Mouse (Mus musculus): ENCODE data around the gene Fam98c. TPM values are rescaled to one million over a fixed set of nuclear protein-coding genes. Genes with fewer than 3 reads are reported as not detected.

Gene Fam98c
- polyA plus RNA-seq, 1 experiment: 7.7 TPM

DNA sequence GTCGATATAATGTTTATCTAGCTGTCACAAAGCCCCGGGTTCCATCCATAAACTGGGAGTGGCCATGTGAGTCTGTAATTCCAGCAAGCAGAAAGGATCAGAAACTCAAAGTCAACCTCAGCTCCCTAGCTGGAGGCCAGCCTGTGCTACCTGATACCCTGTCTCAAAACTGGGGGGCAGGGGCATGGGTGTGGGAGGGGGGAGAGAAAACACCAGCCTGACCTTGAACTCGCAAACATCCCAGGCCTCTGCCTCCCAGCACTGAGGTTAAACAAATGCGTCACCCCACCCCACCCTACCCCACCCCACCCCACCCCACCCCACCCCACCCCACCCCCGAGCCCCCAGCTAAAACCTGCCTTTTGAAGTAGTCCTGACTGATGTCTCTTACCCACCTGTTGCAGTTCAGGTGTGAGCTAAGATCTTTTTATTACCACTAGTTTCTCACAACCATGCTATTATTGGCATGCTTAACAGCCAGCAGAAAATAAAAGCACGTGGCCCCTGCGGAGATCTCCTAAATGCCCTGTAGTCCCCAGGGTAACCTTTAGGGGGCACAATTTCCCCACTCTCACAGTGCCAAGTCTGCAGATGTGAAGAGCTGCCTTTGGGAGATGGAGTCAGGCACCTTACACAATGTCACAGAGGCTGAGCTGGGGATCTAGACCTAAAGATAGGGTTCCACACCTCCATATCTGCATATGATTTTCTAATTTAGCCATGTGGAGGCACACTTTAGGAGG, 29.7 kb downstream of the Fam98c start:
- Histone ChIP-seq H3K79me3 (ENCODE audit: low read depth) (no peaks in the 10 kb centered on the region), H3K4me3 (ENCODE audit: insufficient read depth, poor library complexity, severe bottlenecking) (no peak overlapping the region), H3K36me3 (ENCODE audit: control insufficient read depth, insufficient read depth) (no peaks in the 10 kb centered on the region), H3K79me2 (ENCODE audit: control insufficient read depth, insufficient read depth) (no peaks in the 10 kb centered on the region), H3K27me3 (ENCODE audit: control insufficient read depth, insufficient read depth, insufficient read length) (no peaks in the 10 kb centered on the region), H3ac (ENCODE audit: control insufficient read depth, insufficient read length, low read depth) (no peak overlapping the region)
- TF ChIP-seq USF1 (IDR thresholded peaks at IDR 0.05; ENCODE audit: low read depth) (peak; percentile 51), CTCF (IDR thresholded peaks at IDR 0.05; ENCODE audit: control insufficient read depth, insufficient read depth, insufficient read length) (peak; percentile 36), FOSL1 (IDR thresholded peaks at IDR 0.05; ENCODE audit: insufficient read depth, low read length, poor library complexity, severe bottlenecking) (no peak)

DNA sequence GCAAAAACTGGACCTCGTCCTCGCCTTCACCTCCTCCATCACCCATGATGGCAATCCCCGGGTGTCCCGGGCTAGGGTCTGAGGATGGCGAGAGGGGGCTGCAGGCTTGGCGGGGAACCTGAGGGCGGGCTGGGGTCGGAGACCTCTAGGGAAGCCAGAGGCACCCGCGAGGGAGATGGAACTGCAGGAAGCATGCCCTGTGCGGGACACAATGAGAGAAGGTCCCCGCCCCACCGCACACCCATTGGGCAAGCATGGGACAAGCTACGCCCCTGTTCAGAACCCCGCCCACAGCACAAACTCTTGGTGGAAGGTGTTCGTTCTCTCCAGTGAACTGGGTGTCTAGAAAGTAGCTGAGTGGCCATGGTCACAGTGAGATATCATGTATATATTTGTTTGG, 31.1 kb downstream of the Fam98c start, which contains the start of gene Ryr1:
Gene Ryr1 (minus strand): TSS at position 210 of the 400 bp plus-strand sequence.
- Histone ChIP-seq H3ac (ENCODE audit: control insufficient read depth, insufficient read length, low read depth) (peak within 1 kb of the TSS; percentile 54), H3K79me3 (ENCODE audit: low read depth) (no peaks in the 10 kb centered on the region), H3K27me3 (ENCODE audit: control insufficient read depth, insufficient read depth, insufficient read length) (no peaks in the 10 kb centered on the region), H3K4me3 (ENCODE audit: insufficient read depth, poor library complexity, severe bottlenecking) (peak within 1 kb of the TSS; percentile 14), H3K79me2 (ENCODE audit: control insufficient read depth, insufficient read depth) (no peaks in the 10 kb centered on the region), H3K36me3 (ENCODE audit: control insufficient read depth, insufficient read depth) (no peaks in the 10 kb centered on the region)
- TF ChIP-seq MYOD1 (IDR thresholded peaks at IDR 0.05; ENCODE audit: control insufficient read depth, insufficient read length, low read depth): no peak
- no peak for TF ChIP-seq USF1 (IDR thresholded peaks at IDR 0.05; ENCODE audit: low read depth)
- no peak for TF ChIP-seq MYOG (IDR thresholded peaks at IDR 0.05; ENCODE audit: control insufficient read depth, extremely low read depth, insufficient read length)
- TF ChIP-seq CTCF (IDR thresholded peaks at IDR 0.05; ENCODE audit: control insufficient read depth, insufficient read depth, insufficient read length): no peak
- TF ChIP-seq FOSL1 (IDR thresholded peaks at IDR 0.05; ENCODE audit: insufficient read depth, low read length, poor library complexity, severe bottlenecking): no peak

DNA sequence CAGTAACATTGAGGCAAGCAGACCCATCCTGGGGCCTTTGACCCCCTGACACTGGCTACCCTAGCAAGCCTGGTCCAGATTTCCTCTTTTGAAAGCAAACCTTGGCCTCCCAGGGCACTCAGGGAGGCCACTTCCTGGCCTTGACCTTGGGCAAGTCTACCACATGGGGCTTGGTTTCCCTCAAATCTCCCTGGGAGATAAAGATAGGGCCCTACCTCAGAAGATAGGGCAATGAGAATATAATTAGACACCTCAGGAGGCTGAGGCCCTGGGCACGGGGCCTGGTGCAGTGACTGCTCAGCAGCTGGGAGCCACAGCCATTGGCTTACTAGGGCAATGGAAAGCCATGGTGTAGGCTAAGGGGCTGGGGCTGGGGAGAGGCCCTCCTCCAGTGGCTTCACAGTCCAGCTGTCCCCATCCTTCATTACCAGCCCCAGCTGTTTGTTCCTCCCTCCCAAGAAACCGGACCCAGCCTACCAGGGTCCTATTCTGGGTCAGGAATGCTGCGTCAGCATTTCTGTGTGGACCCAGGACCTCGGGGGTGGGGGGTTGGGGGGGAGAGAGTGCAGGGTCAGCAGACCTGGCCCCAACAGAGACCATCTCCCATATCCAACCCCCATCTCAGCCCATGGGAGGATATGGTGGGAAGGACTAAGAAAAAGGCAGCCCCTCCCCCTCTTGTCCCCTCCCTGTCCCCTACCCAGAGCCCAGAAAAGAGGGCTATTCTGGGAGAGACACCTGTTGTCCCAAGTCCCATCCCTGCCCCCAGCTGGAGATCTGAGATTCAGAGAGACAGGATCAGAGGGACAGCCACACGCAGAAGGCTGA, 32.3 kb downstream of the Fam98c start:
- Histone ChIP-seq H3K79me3 (ENCODE audit: low read depth) (no peaks in the 10 kb centered on the region), H3ac (ENCODE audit: control insufficient read depth, insufficient read length, low read depth) (no peak overlapping the region), H3K36me3 (ENCODE audit: control insufficient read depth, insufficient read depth) (no peaks in the 10 kb centered on the region), H3K27me3 (ENCODE audit: control insufficient read depth, insufficient read depth, insufficient read length) (no peaks in the 10 kb centered on the region), H3K4me3 (ENCODE audit: insufficient read depth, poor library complexity, severe bottlenecking) (no peak overlapping the region), H3K79me2 (ENCODE audit: control insufficient read depth, insufficient read depth) (no peaks in the 10 kb centered on the region)
- TF ChIP-seq MYOD1 (IDR thresholded peaks at IDR 0.05; ENCODE audit: control insufficient read depth, insufficient read length, low read depth) (peak; percentile 87), USF1 (IDR thresholded peaks at IDR 0.05; ENCODE audit: low read depth) (no peak)

DNA sequence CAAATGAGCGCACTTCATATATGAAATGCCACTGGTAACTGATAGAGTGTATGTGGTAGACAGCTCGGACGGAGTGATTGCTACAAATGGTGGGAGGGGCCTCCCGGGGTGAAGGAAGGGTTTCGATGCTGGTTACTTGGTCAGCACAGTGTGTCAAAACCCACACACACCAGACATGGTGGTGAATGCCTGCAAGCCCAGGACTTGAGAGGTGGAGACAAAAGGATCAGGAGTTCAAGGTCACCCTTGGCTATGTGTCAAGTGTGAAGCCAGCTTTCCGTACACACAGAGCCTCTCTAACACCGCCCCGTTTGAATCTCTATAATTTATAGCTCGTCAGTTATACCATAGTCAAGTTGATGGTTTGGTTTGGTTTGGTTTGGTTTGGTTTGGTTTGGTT, 33.2 kb downstream of the Fam98c start:
- H3K4me3 ChIP-seq (ENCODE audit: insufficient read depth, poor library complexity, severe bottlenecking): no peak overlapping the region
- no peak overlapping the region for H3ac ChIP-seq (ENCODE audit: control insufficient read depth, insufficient read length, low read depth)
- H3K79me2 ChIP-seq (ENCODE audit: control insufficient read depth, insufficient read depth): no peaks in the 10 kb centered on the region
- no peaks in the 10 kb centered on the region for H3K27me3 ChIP-seq (ENCODE audit: control insufficient read depth, insufficient read depth, insufficient read length)
- TF ChIP-seq CTCF (IDR thresholded peaks at IDR 0.05; ENCODE audit: control insufficient read depth, insufficient read depth, insufficient read length) (no peak), MYOG (IDR thresholded peaks at IDR 0.05; ENCODE audit: control insufficient read depth, extremely low read depth, insufficient read length) (no peak), FOSL1 (IDR thresholded peaks at IDR 0.05; ENCODE audit: insufficient read depth, low read length, poor library complexity, severe bottlenecking) (no peak), MAX (IDR thresholded peaks at IDR 0.05) (no peak), MYOD1 (IDR thresholded peaks at IDR 0.05; ENCODE audit: control insufficient read depth, insufficient read length, low read depth) (no peak), USF1 (IDR thresholded peaks at IDR 0.05; ENCODE audit: low read depth) (no peak)
- H3K79me3 ChIP-seq (ENCODE audit: low read depth): no peaks in the 10 kb centered on the region
- H3K36me3 ChIP-seq (ENCODE audit: control insufficient read depth, insufficient read depth): no peaks in the 10 kb centered on the region

DNA sequence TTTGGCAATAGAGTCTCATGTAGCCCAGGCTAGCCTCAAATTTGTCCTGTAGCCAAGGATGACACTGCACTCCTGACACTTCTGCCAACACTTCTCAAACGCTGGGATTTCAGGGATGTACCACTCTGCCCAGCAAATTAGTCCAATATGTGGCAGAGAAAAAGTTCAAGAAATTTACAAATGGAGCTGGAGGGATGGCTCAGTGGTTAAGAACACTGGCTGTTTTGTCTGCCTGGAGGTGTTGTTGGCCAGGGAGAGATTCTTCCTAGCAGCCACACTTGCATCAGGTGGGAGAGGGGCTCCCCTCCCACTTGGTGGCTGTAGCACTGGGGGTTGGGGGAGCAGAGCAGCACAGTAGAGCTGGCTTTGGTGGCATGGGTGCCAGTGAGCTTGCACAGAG, 36.5 kb downstream of the Fam98c start:
- H3K79me3 ChIP-seq (ENCODE audit: low read depth): no peaks in the 10 kb centered on the region
- TF ChIP-seq MYOD1 (IDR thresholded peaks at IDR 0.05; ENCODE audit: control insufficient read depth, insufficient read length, low read depth) (no peak), CEBPB (IDR thresholded peaks at IDR 0.05; ENCODE audit: low read depth) (no peak), MAX (IDR thresholded peaks at IDR 0.05) (no peak), FOSL1 (IDR thresholded peaks at IDR 0.05; ENCODE audit: insufficient read depth, low read length, poor library complexity, severe bottlenecking) (no peak), CTCF (IDR thresholded peaks at IDR 0.05; ENCODE audit: control insufficient read depth, insufficient read depth, insufficient read length) (no peak)
- H3K27me3 ChIP-seq (ENCODE audit: control insufficient read depth, insufficient read depth, insufficient read length): no peaks in the 10 kb centered on the region
- H3K4me3 ChIP-seq (ENCODE audit: insufficient read depth, poor library complexity, severe bottlenecking): no peak overlapping the region
- H3K79me2 ChIP-seq (ENCODE audit: control insufficient read depth, insufficient read depth): no peaks in the 10 kb centered on the region
- no peaks in the 10 kb centered on the region for H3K36me3 ChIP-seq (ENCODE audit: control insufficient read depth, insufficient read depth)
- no peak overlapping the region for H3ac ChIP-seq (ENCODE audit: control insufficient read depth, insufficient read length, low read depth)
